Mouse (Mus musculus): ENCODE results near the gene Tmem95.
"Not testable (repeated sequence)": the region's sequence is repeated elsewhere in the genome, so short reads cannot be mapped to it uniquely, and the experiment has no call there.

Tmem95 gene

GRCm38 (mm10) chr11:69880506-69880852, 2.7 kb upstream of the Tmem95 start:
- peak; percentile 88 for DNase-seq (ENCODE audit: inconsistent ontology term)

GRCm38 (mm10) chr11:69879711-69880110, 1.9 kb upstream of the Tmem95 start:
- DNase-seq (ENCODE audit: inconsistent ontology term) = no peak

- DNase-seq (ENCODE audit: inconsistent ontology term) = no peak
Measured at GRCm38 (mm10) chr11:69878952-69879351, 1.1 kb upstream of the Tmem95 start.

GRCm38 (mm10) chr11:69878399-69878798, 581 bp upstream of the Tmem95 start:
- DNase-seq (ENCODE audit: inconsistent ontology term) = no peak

- peak; percentile 85 for DNase-seq (ENCODE audit: inconsistent ontology term)
Measured at GRCm38 (mm10) chr11:69876867-69877266, 951 bp downstream of the Tmem95 start.

GRCm38 (mm10) chr11:69876186-69876585, 1.6 kb downstream of the Tmem95 start:
- peak; percentile 65 for DNase-seq (ENCODE audit: inconsistent ontology term)

GRCm38 (mm10) chr11:69872451-69872850, 5.4 kb downstream of the Tmem95 start:
- no peak for DNase-seq (ENCODE audit: inconsistent ontology term)

GRCm38 (mm10) chr11:69871822-69872221, 6.0 kb downstream of the Tmem95 start:
- no peak for DNase-seq (ENCODE audit: inconsistent ontology term)

GRCm38 (mm10) chr11:69870289-69871069, 7.3 kb downstream of the Tmem95 start:
- no peak for DNase-seq (ENCODE audit: inconsistent ontology term)

GRCm38 (mm10) chr11:69867335-69867734, 10.5 kb downstream of the Tmem95 start:
- DNase-seq (ENCODE audit: inconsistent ontology term) = no peak

GRCm38 (mm10) chr11:69865561-69865960, 12.3 kb downstream of the Tmem95 start:
- DNase-seq (ENCODE audit: inconsistent ontology term) = no peak

GRCm38 (mm10) chr11:69864138-69864860, 13.5 kb downstream of the Tmem95 start:
- DNase-seq (ENCODE audit: inconsistent ontology term) = no peak

- not testable (repeated sequence) for DNase-seq (ENCODE audit: inconsistent ontology term)
Measured at GRCm38 (mm10) chr11:69863729-69864128, 14.1 kb downstream of the Tmem95 start.

GRCm38 (mm10) chr11:69858113-69858998, 19.5 kb downstream of the Tmem95 start, which contains the start of gene Tnk1:
Gene Tnk1 (minus strand): TSS chr11:69858730.
- DNase-seq (ENCODE audit: inconsistent ontology term) = no peak

- DNase-seq (ENCODE audit: inconsistent ontology term) = peak; percentile 22
Measured at GRCm38 (mm10) chr11:69855347-69855746, 22.5 kb downstream of the Tmem95 start.

- DNase-seq (ENCODE audit: inconsistent ontology term) = no peak
Measured at GRCm38 (mm10) chr11:69854680-69855079, 23.1 kb downstream of the Tmem95 start.

GRCm38 (mm10) chr11:69853994-69854393, 23.8 kb downstream of the Tmem95 start:
- no peak for DNase-seq (ENCODE audit: inconsistent ontology term)

GRCm38 (mm10) chr11:69850754-69851153, 27.1 kb downstream of the Tmem95 start:
- no peak for DNase-seq (ENCODE audit: inconsistent ontology term)

GRCm38 (mm10) chr11:69849884-69850283, 27.9 kb downstream of the Tmem95 start:
- no peak for DNase-seq (ENCODE audit: inconsistent ontology term)

GRCm38 (mm10) chr11:69849128-69849527, 28.7 kb downstream of the Tmem95 start:
- DNase-seq (ENCODE audit: inconsistent ontology term) = no peak

- DNase-seq (ENCODE audit: inconsistent ontology term) = no peak
Measured at GRCm38 (mm10) chr11:69848021-69848420, 29.8 kb downstream of the Tmem95 start.

Measured in Muller cell, postnatal 12 days (primary cell).